Mouse (Mus musculus): ENCODE data around the gene Ltbp1.

Gene Ltbp1

DNA sequence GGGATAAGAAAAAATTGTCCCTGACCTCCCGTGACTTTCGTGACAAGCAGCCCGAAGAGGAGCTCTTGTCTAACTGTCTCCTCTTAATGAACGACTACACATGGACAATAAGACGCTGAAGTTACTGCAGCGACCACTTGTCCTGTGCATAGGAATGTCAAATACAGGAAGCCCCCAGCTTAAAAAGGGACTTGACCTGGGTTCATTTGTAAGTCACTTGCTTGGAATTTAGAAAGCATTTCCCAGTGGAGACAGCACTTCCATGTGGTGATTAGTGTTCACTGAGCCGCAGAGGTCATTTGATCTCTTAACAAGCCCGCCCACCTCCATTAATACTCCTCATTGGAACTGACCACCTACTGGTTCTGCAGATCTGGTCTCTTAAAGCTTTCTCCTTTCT, 61.9 kb downstream of the Ltbp1 start:
- DNase-seq (ENCODE audit: low read depth) = no peak

DNA sequence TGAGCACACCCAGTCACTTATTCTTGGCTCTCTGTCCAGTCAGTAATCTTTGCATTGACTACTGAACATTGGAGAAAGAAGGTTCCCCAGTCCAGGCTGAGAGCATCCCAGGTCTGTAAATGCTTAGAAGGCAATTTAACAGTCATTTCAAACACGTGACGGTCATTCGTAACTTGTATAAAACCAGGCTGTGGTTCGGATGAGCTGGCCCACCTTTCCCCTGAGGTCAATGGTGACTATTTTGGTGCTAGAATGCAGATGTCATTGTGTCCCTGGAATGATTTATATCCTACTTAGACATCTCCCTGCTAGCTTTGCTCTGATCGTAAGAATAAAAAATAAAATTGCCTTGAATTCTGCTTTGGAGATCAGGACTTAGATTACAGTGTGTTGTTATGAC, 63.9 kb downstream of the Ltbp1 start:
- DNase-seq (ENCODE audit: low read depth) = no peak

DNA sequence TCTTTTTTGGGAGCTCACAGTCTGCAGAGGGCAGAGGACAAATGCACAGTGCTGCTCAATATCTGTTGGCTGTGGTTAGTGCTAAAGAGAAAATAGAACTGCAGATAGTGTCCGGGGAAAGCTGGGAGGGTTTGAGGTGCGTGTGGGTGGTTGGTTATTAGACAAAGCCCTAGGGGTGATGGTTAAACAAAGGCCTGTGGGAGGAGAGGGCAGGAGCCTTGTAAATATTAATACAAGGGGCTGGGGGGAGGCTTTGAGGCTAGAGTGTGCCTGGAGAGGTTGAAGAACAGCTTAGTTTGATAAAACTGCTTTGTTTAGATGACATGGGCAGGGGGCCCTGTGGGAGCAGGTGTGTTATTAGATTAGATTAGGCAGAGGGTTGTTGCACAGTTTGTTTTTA, 65.8 kb downstream of the Ltbp1 start:
- DNase-seq (ENCODE audit: low read depth) = no peak

DNA sequence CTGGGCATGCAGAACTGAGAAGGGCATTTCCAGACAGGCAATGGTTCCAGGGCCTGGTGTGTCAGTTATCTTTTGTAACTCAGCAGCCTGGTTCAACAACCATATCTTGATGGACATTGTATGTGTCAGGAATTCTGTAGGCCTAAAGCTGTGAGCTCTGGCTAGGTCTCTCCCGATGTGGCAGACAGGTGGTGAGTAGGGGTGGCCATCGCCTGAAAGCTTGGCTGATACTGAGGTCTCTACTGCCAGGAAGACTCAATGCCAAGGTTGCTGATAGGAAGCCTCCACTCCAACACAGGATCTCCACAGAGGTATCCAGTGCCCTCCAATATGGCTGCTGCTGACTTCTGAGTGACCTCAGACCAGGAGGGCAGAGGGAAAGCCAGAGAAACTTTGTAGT, 66.4 kb downstream of the Ltbp1 start:
- DNase-seq (ENCODE audit: low read depth) = no peak

DNA sequence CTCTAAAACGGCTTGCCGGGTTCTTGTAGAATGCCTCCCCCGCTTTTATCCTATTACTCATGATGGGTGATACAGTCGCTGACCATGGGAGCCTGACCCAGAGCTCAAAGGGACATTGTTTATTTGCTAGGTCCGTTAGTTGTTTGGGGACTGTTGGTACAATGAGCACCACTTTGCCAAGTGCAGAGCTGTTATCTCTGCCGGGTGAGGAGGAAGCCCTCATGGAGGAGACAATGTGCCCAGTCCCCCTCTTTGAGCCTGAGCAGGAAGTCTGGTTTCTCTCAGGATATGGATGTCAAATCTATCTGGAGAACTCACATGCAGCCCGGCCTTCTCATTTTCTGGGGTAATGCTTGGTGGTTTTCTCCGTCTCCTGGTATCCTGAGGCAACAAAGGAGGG, 68.5 kb downstream of the Ltbp1 start:
- no peak for DNase-seq (ENCODE audit: low read depth)

DNA sequence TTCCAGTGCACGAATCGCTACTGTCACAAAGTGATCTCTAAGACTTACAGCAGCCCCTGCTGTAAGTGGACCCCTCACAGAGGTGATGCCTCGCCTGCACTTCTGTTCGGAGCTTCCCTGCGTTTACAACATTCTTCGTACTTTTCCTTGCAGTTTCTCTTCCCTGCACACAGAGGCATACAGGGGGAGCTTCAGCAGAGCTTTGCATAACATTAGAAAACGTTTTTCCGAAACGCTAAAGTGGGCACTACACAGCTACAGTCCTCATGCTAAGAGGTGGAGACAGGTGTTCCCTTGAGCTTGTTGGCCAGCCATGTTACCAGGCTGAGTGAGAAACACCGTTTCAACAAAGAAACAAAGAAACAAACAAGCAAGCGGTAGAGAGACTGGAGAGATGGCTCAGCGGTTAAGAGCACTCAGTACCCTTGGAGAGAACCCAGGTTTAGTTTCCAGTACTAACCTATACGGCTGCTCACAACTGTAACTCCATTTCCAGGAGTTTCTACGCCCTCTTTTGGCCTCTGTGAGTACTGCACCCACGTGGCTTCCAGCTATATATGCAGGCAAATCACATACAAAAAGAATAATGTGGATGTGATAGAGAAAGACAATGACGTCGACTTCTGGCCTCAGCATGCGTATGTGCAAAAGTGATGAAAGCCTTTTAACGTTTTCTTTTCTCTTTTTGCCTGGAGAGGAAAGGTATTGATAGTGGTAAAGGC, 69.8 kb downstream of the Ltbp1 start:
- DNase-seq (ENCODE audit: low read depth) = peak; percentile 14

DNA sequence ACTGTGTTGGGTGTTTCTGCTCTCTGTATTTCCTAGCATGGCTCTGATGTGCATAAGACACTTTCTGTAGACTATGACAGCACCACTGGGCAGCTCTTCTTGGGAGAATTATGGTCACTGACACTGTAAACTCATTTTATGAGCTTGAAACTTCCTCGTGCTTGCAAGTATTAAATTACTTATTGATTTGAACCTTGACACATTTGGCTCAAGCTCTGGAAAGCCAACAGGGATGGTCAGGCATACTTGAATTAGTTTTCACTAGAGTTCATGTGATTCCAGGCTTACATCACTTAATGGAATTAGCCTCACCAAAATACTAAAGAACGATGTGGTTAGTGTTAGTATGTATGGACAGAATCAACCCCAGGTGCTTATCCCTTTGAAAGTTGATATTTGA, 76.0 kb downstream of the Ltbp1 start:
- no peak for DNase-seq (ENCODE audit: low read depth)

DNA sequence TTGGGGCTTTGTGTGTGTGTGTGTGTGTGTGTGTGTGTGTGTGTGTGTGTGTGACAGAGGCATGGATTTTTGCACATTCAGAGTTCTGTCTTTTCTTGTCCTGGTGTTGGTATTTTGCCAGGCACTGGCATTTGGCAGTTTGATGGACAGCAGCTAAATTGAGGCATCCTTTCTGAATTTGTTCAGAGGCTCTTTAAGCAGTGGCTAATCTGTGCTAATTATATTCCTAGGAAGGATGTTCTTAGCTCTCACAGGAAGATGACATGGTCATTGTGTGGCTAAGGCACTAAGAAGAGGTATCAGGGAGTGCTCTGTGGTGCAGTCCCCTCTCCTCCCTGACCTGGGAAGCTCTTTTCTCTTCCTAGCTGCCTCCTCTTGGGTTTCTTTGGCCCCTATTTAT, 77.1 kb downstream of the Ltbp1 start:
- DNase-seq (ENCODE audit: low read depth) = no peak

DNA sequence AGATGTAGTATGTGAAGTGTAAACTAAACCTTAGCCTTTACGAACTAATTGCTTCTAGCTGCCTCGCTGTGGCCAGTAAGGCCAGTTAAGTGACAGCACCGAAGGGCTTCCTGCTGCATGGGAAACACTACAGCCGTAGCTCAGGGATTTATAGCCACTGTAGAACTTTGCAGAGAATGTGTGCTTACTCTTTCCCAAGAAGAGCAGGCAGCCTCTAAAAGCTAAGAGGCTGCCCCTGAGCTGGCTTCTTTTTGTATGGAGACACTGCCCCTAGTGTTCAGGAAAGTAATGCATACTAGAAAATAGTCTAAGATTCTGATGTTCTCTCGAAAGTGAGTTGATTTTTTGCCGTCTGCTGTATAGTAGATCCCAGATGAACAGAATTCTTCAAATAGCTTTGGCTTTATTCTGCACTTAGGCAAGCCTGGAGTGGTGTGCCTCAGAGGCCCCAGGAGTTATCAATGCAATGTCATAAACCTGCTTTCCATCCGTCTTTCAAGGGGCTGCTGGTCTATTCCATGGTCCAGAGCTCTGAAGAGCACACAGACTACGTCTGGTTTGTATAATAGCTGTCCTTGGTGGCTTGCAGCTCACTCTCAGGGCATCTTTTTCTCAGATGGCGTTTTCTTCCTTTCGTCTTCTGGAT, 82.1 kb downstream of the Ltbp1 start:
- no peak for DNase-seq (ENCODE audit: low read depth)

DNA sequence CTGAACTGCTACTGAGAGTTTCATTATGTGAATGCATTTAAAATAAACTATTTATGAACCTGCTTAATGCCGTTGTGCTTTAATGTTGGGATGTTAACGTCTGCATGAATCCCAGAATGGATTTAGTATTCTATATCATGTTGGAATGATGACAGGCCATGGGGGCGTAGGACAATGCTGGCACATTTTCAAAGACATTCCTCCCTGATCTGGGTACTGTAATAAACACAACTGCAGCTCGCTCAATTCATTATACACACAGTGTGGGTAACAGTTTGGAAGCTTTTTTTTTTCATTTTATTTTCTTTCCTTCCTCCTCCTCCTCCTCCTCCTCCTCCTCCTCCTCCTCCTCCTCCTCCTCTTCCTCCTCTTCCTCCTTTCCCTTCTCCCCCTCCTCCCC, 82.9 kb downstream of the Ltbp1 start:
- no peak for DNase-seq (ENCODE audit: low read depth)

DNA sequence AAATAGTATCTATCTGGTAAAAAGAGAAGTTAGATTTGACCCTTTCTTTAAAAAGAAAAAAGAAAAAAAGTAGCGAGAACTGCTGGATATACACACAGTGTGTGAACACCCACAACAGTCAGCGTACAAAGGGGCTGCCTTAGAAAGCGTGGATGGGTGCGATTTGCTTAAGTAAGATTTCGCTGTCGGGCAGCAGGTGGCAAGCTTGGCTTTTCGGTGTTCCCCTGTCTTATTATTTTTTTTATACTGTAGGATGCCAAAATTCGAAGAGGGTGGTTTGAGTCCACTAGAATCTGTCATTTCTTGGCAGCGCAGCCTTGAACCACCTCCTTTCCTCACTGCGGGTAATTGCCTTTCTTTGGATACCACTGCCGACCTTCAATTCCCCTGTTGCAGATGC, 83.4 kb downstream of the Ltbp1 start:
- DNase-seq (ENCODE audit: low read depth) = no peak

DNA sequence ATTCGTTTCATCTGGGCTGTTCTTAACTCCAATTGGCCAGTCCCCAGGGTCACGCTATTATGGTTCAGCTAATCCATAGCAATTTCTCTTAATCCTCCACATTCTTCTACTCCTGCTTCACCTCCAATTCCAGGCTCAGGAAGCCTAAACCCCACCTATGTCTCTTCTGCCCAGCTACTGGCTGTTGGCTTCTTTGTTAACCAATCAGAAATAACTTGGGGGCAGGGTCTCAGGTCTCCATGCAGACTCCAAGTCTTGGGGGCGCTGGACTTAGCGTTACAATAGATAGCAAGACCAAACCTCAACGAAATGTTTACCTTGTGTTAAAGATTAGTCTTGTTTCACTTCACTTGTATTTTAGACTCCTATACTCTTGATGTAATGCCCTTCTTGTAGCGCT, 85.2 kb downstream of the Ltbp1 start:
- DNase-seq (ENCODE audit: low read depth) = no peak

DNA sequence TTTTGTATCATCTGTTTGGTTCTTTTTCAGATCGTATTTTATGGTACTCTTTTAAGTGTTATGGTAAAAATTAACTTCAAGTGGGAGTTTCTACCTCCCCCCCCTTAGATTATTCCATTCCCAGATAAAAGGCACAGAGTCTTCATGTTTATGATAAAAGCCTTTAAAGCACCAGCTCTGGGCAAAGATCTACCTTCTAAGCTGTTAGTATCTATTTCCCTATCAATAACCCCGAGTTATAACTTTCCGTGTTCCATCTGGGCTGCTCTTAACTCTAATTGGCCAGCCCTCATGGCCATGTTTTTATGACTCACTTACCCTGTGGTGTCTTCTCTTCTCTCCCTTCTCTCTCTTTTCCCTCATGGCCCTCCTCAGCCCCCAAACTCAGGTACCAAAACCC, 88.2 kb downstream of the Ltbp1 start:
- DNase-seq (ENCODE audit: low read depth) = no peak

DNA sequence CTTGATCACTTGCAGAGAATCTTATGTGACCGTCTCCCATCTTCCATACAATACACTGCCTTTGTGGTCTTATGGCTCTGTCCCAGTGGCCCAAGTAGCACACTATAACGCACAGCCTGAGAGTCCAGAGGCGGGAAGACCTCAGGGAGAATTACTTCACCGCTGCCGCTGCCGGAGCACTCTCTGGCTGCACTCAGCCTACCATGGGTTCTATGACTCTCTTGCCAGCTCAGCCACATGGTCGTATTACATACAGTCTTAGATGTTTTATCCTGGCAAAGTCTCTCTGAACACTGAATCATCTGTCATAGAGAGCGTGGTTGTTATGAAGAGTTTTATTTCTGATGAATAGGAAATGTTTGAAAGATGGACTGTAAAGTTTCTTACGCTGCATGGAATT, 89.2 kb downstream of the Ltbp1 start:
- DNase-seq (ENCODE audit: low read depth) = no peak

DNA sequence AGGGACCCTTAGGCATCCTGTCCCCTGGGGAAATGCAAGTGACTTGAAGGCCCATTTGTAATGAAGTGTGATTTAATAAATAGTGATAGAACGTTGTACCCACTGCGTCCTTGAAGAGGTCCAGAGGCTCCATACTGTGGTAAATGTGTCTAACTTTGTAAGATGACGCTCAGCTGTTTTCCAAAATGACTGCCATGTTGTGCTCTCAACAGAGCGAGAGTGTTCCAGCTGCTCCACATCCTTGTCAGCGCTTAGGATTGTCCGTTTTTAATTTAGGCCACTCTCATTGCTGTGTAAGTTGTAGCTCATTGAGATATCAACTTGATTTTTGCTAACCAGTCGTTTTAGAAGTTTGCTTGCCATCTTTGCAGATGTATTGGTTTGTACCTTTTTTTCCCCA, 91.4 kb downstream of the Ltbp1 start:
- no peak for DNase-seq (ENCODE audit: low read depth)

DNA sequence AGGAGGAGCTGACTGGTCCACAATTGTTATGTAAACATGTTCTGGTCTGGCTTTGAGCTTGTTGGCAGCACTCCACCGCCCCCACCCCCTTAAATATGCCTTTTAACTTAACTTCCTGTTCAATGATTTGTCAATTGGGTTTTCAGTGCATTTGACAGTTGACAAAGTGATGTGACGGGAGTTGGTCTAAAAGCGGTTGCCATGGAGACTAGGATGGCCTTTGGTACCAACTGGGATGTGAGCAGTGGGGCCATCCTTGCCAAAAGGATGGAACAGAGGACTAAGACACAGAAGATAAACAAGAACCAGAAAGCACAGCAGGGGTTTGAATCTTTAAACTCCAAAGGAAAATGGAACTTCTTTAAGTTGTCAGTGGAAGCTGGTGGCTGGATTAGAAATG, 92.0 kb downstream of the Ltbp1 start:
- DNase-seq (ENCODE audit: low read depth) = no peak

DNA sequence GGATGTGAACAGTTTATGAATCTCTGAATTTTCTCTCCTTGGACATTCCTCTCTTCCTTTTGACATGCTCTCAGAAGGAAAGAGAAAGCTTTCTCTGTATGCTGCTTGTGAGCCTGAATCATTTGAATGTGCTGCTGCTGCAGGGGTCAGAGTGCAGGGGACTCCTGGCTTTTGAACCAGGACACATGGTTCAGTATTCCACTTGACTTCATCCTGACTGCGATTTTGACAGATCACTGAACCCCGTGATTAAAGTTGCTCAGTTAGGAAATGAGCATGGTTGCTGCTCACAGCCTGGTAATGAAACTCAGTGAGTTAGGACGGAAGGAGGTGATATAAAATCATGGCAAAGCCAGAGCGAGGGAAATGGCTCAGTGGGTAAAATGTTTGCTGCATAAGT, 95.8 kb downstream of the Ltbp1 start:
- DNase-seq (ENCODE audit: low read depth) = no peak

DNA sequence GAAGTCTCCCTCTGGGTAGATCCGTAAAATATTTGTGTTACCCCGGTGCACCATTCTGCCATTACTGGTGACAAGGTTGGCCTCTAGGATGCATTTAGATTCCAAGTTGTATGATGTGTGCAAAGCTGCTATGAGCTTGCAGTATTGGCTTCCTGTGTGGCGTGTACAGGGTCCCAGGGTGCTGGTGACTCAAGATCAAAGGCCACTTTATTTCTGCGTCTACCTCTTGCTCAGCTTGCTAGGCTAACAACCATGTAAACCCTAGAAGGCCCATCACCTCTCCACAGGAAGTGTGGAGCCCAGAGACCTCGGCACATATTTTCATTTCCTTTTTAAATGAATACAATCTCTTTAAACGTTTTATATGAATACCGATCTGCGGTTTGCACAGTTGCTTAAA, 96.6 kb downstream of the Ltbp1 start:
- DNase-seq (ENCODE audit: low read depth) = no peak

DNA sequence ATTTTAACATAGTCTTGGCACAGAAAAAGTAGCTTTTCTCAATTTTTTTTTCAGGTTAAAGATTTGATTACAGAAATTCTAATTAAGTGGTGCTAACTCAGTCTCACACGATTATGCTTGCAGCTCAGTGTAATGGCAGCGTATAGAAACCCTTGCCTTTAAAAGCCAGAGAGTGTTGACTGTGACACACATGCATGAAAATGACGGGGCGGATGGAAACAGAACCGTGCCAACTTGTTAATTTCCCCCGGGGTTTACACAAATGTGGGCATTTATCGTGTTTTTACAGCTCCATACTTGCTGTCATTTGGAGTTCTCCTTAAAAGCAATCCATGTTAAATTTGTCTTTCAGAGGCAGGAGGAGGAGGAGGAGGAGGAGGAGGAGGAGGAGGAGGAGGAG, 102.0 kb downstream of the Ltbp1 start:
- no peak for DNase-seq (ENCODE audit: low read depth)

DNA sequence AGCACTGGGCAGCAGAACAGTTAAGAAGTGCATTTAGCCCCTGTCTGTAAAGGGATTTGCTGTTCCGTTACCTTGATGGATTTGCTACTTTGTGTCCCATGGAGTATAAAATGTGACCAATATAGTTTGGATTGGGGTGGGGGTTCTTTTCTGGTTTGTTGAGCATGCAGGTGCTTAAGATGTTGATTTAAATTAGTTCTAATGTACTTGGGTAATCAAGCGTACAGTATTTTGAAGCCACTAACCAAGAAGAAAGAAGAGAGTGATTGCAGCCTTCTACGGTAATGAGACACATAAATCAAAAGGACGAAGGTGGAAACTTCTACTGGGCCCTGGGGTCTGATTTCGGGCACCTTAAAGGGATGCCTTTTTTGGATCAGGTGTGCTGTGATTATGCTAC, 102.5 kb downstream of the Ltbp1 start:
- DNase-seq (ENCODE audit: low read depth) = no peak

DNA sequence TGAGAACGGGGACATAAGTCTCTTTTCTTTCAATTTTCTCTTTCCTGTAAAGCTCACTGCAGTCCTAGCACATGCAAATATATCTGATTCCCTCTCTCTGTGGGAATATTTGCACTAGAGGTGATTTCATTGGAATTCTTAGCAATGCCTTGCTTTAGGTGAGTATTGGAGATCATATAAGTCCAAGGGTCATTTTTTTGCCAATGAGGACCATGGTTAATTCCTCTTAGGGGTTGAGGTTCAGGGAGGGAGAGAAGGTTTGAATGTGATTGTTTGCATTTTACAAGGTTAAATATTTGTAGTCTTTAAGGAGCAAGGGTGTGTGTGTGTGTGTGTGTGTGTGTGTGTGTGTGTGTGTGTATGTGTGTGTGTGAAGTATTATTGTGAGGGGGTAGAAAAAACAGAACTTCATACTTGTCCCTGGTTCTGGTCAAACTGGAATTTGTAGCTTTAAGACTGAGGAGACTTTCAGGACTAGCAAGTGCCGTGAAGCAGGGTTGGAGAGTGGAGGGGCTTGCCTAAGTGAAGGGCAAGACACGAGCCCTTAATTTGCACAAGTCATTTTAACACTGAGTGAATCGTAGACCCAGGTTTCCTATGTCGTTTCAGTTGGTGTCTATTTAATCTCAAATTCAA, 103.8 kb downstream of the Ltbp1 start:
- DNase-seq (ENCODE audit: low read depth) = no peak

DNA sequence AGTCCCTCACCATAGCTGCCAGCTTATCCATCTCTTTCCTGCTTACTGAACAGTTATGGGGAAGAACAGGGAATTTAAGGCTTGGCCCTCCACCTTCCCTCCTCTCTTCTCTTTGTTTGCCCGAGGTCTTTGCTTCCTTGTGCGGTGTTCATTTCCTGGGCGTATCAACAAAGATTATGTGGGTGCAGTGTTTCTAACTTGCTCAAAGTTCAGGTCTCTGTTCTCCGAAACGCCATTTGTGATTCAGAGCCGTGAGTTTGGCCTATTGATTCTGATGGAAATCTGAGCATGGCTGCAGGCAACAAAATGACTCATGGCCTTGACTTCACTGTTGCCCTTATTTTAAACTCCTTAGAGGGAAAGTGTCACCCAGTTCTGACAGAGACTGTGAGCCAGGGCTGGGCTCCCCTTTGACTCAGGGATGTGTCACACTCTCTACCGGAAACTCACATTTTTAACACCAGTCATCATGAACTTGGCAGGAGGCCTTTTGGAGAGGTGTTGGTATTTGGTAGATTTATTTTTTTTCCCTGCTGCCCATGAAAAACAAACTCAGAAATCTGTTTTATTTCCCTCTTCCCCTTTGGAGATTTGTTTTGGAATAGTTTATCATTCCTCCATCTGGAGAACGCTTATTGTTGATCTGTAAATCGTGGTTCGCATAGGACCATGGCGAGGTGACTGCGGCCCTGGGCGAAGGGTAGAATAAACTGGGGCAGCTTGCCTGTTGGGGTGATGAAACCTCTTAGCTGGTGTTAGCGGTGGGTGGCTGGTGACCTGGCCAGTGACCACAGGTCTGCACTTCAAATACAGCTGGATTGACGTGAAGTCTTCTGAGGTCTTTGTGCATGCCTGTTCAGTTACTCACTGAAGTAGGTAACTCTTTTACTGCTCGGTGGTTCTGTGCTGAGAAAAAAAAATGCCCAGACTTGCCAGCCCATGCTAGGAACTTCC, 105.2 kb downstream of the Ltbp1 start:
- DNase-seq (ENCODE audit: low read depth) = no peak

DNA sequence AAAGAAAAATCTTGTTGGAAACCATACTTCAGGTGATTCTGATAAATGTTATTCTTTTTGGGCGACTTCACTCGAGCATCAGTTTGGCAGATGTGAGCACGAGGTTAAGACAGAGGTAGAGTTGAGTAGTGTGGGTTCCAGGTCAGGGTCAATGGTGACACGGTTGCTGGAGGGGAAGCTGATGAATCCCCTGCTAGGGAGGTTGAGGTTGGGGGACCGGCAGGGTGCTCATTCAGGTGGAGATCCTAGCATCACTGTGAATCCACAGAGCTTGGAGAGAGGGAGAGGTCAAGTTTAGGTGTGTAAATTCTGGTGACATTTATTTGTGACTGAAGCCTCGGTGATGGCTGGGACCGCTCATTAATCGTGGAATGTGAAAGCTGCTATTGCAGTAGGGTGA, 110.2 kb downstream of the Ltbp1 start:
- DNase-seq (ENCODE audit: low read depth) = no peak
